Mouse (Mus musculus) erythroblast, embryonic 14.5 days (primary cell): ENCODE results near the gene Ikzf3.

Experiments used
- GATA1 ChIP-seq: IDR thresholded peaks from 2 replicates; pipeline ENCODE4 v1.6.1; 2012; ENCODE audit warnings: low read length, inconsistent platforms, mixed read lengths
- TAL1 ChIP-seq: IDR thresholded peaks from 3 replicates; pipeline ENCODE4 v1.6.1; 2012; ENCODE audit warnings: low read length, inconsistent platforms, mixed read lengths

DNA sequence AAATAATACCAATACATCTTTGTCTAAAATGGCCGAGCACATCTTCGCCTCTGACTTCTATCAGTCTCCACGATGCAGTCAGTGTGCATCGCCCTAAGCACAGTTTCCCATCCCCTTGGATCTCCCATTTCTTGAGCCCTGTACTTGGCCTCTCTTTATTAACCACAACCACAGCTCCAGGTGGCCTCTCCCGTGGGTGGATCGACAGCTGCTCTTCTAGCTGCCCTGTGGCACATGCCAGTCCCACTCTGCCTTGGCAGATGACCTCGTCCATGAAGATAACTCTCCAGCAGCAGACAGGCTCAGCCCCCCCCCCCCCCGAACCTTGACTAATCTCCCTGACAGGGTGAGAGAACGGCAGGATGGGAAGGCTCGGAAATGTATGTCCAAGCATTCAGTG, 49.6 kb upstream of the Ikzf3 start:
- TF ChIP-seq GATA1 (no peak), TAL1 (no peak)
